Mouse (Mus musculus) c-Kit-positive CD71-negative TER-119-negative erythroid progenitor cells, embryonic 14.5 days (primary cell): ENCODE measurements around the gene Pawr.
"Not testable (repeated sequence)": the region's sequence is repeated elsewhere in the genome, so short reads cannot be mapped to it uniquely, and the experiment has no call there.

Experiments used
- DNase-seq: peaks from one replicate; pipeline ENCODE4 v3.0.0-alpha.2; 2013; ENCODE audit warnings: low read depth

Gene Pawr

GRCm38 (mm10) chr10:108314396-108314795 is 17.5 kb upstream of the Pawr start:
- no peak for DNase-seq

- no peak for DNase-seq
These were observed 16.7 kb upstream of the Pawr start for GRCm38 (mm10) chr10:108315236-108315635.

GRCm38 (mm10) chr10:108328356-108328755 is 3.6 kb upstream of the Pawr start:
- DNase-seq: no peak

DNA sequence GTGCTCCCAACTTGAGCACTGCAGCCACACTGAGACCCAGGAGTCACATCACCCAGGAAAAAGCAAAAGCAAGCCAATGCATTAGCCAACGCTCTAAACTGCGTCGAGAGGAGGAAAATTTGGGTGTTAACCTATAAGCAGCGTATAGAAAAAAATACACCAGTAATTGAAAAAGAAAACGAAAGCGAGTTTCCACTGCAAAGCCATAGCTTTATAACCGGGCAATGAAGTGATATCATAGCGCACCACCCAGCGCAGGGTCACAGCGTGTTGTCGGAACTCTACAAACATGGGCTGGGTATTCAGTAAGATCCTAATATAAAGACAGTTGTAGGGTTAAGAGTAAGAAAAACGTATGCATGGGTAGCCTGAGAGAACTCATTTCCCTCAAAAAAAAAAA is 2.9 kb upstream of the Pawr start:
- DNase-seq: no peak

- no peak for DNase-seq
These were observed 2.1 kb upstream of the Pawr start for GRCm38 (mm10) chr10:108329771-108330170.

GRCm38 (mm10) chr10:108330964-108331363 is 957 bp upstream of the Pawr start:
- no peak for DNase-seq

- peak; percentile 13 for DNase-seq
These were observed 935 bp downstream of the Pawr start for GRCm38 (mm10) chr10:108332571-108333541.

DNA sequence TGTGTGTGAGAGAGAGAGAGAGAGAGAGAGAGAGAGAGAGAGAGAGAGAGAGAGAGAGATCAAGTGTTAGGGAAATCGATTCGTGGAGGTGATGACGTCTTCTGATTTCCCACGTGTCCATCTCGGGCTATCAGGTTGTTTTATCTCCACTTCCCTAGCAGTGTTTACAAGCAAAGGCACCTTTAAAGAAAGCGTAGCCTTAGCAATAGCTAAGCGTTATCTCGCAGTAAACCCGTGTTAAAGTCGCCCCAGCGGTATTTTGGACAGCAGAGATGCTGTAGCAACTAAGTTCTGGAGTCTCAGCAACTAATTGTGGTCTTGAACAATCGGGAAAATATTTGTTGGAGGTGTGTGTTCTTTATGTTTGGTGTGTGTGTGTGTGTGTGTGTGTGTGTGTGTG is 1.7 kb downstream of the Pawr start:
- DNase-seq: no peak

- no peak for DNase-seq
These were observed 2.2 kb downstream of the Pawr start for GRCm38 (mm10) chr10:108334096-108334495.

GRCm38 (mm10) chr10:108335736-108336292 is 3.9 kb downstream of the Pawr start:
- no peak for DNase-seq

DNA sequence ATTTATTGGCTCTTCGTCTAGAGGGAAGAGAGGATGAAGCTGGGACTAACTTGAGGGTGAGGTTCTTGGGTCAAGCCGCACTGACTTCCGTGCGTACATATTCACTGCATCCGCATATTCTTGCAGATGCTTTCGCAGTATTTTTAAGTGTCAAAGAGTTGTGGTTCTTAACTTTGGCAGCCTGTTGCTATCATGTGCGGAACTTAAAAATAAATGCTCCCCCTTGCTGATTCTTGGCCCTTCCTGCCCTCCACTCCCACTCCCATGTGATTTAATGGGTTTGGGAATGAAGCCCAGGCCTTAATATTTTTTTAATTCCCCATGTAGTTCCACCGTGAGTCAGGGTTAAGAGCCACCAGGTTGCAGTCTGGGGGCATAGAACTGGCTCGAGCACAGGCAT is 4.7 kb downstream of the Pawr start:
- DNase-seq: no peak

DNA sequence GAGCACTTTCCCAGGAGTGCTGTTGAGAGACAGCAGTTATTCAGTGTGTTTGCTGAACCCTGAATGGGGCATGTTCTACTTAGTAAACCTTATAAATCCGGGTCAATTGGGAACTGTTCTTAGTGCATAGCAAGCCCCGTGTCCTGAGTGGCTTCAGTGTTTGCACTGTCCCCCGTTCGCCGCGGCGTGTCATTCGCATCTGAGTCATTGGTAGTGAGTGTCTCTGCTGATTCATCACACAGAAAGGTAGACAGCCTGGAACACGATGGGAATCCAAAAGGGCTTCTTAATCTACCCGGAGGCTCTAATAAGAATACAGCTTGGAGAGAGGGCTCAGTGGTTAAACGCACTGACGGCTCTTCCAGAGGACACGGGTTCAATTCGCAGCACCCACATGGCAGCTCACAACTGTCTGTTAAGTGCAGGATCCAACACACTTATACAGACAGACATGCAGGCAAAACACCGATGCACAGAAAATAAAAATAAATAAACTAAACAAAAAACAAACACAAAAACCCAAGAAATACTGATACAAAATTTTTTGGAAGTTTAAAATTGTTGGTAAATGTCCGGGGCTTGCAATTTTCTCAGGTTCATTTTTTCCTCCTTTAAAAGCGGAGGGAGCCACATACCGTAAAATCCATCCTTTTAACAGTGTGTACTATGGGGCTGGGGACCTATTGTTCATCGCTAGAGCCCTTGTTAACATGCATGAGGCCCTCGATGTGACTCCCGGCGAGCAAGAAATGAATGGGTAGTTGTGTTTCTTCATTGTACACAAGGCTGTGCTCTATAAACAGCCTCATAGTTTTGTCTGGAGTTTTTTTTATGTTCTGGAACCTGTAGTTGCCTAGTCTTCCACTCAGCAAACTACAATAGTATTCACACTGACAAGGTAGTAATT is 6.4 kb downstream of the Pawr start:
- DNase-seq: no peak

DNA sequence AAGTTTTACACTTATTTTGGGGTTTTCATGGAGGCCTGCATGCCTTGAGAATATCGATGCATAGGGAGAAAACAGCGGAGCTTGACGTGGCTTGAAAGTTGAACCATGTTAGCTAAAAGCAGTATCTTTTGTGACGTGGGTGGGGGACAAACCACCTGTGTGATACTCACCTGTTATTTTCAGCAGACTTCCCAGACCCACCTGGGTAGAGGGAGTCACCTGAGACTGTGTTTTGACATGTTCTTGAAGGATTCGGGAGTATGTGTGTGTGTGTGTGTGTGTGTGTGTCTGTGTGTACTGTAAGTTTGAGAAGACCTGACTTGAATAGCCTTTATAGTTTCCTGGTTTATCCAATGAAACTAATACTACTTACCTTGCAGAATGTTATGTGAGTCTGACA is 7.2 kb downstream of the Pawr start:
- DNase-seq: no peak

- DNase-seq: no peak
These were observed 8.0 kb downstream of the Pawr start for GRCm38 (mm10) chr10:108339872-108340271.

DNA sequence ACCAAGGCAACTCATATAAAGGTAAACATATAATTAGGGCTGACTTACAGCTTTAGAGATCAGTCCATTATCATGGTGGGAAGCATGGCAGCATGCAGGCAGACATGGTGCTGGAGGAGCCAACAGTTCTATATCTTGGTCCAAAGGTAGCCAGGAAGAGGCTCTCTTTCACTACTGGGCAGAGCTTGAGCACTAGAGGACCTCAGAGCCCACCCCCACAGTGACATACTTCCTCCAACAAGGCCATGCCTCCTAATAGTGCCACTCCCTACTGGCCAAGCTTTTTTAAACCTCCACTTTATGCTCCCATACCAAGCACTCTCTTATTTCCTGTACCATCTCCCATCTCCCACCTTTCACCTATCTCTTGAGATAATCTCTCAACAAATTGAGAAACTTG is 11.8 kb downstream of the Pawr start:
- no peak for DNase-seq

DNA sequence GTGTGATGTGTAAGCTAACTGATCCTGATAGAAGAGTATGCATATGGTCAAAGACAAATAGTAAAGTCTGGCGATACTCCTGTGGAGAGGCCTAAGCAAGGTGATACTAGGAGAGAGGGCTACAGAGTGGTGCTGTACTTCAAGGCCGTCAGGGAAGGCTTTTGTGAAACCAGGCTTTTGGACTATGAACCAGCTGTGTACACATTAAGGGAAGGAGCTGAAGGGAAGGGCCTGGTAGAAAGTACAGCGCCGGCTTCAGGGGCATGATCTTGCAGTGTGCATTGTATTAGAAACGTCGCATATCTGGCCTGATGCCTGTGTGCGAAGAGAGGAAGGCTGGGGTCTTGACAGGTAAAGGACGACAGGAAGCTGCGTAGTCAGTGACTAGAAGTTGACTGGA is 13.2 kb downstream of the Pawr start:
- no peak for DNase-seq

DNA sequence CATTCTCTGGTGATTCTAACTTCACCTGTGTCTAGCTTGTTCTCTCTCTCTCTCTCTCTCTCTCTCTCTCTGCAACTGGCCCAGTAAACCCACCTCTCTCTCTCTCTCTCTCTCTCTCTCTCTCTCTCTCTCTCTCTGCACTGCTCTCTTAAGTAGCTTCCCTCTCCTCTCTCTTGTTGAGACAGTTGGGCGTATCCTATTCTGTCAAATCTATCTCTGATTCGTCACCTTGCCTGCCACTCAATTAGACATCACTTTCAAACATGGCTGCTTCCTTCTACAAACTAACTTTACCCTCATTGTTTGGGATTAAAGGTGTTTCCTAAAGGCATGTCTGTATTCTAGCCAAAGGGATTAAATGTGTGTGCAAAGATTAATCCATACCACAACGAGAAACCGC is 14.4 kb downstream of the Pawr start:
- DNase-seq: not testable (repeated sequence)

GRCm38 (mm10) chr10:108350125-108351070 is 18.5 kb downstream of the Pawr start:
- DNase-seq: no peak

DNA sequence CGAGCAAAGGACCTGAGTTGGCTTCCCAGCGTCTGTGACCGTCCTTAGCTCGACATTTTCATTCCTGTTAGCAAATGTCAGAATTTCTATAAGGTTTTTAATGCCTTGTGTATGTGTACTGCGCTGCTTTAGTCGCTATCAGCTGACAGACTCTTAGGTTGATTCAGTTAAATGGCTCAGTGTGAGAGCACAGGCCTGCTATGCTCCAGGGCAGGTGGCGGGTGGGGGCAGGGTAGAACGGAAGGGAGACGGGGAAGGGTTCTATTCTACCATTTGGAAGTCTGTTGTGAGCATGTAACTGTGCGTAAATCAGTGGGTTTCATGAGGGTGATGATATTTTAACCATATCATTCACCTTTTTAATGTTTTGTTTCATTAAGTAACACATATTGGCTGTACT is 21.0 kb downstream of the Pawr start:
- no peak for DNase-seq

DNA sequence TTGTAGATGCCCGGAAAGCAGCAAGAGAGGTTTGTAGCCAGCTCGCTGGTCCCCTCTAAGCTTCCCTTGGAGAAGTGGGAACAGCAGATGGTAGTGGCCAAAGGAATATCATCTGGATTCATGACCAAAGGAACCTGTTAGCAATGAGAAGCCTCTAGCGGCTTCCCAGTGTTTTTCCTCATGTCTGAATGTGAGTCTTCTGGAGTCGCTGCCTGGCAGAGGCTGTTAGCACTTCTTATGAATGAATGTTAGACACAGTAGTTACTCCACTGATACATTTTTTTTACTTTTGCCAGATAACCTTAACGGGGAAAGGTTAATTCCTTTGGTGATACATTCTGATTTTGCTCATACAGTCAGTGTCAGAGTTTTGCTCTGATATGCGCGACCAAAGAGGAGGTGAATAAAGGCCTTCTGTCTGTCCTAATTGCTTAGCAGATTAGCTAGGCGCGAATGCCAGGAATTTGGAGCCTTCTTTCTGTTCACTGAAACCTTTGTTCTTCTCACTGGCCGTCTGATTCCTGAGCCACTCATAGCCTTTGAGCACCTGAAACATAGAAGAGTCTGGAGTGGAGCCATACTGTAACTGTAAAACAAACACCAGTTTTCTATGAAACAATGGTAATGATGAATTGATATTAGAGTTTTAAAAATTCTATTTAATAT is 22.9 kb downstream of the Pawr start:
- no peak for DNase-seq

DNA sequence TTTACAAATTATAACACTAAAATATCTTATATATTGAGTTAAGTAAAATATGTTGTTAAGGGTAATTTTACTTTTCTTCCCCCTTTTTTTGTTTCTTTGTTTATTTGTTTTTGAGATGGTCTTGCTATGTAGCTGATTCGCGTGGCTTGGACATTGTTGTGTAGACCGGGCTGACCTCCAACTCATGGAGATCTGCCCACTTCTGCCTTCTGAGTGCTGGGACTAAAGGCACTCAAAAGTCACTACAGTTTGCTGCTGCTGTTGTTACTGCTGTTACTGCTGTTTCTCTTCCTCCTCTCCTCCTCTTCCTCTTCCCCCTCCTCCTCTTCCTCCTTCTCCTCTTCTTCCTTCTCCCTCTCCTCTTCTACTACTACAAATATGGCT is 23.5 kb downstream of the Pawr start:
- no peak for DNase-seq
